In the genomic region with DNA sequence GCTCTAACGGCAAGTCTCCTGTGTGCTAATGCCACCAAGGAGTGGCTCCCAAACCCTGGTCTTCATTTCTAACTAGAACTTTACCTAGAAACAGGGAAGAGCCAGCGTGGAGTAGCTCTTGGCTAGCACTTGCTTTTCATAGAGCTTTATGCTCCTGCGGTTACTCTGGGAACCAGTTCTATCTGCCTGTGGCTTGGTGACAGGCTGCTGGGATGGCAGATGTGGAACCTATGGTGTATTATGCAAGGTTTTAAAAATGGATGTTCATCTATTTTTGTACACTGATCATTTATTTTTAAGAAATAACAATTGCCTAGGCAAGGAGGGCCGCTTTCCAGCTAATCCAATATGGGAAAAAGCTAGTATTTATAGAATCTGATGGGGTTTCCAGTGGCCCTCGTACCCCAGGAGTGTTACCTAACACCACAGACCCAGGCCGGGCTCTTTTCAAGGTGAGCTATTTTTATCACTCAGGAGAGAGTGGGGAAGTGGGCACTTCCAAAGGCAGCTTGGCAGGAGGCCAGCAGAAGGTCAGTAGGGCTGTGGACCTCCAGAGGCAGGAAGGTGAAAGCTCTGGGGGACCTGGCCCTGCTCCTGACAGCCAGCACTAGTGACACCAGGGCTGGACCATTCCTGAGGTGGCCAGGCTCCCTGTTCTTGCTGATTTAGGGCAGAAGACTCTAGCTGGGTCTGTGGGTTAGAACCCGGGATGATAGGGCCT, we compare ENCODE assay signal across 11 mouse cellular contexts. TPM values are rescaled to one million over a fixed set of nuclear protein-coding genes. Genes with fewer than 3 reads are reported as not detected.
DNase-seq lines count a peak whose midpoint lies in the region; ATAC-seq and TF ChIP-seq lines count a peak whose summit lies in the region.
"Had no signal": no experiment of that assay in that cellular context is flagged by ENCODE, and none has a peak within 500 bp of the region (broad histone marks: within the 10 kb centered on the region; RNA-seq: fewer than 3 reads in every experiment).

No protein-coding gene starts in this region.

- ATAC-seq in forebrain, embryonic 11.5 days (replicated peaks; ENCODE audit: low FRiP score): no peak
- no peak for ATAC-seq in forebrain, postnatal 0 days
- no peak for ATAC-seq in lung, embryonic 14.5 days (ENCODE audit: insufficient read depth)

- H3K4me1 ChIP-seq in forebrain, embryonic 11.5 days (replicated peaks; ENCODE audit: control insufficient read depth, insufficient read depth, low read length): no peaks in the 10 kb centered on the region
- H3K4me1 ChIP-seq in forebrain, postnatal 0 days (ENCODE audit: insufficient read depth): no peaks in the 10 kb centered on the region
- no peaks in the 10 kb centered on the region for H3K4me1 ChIP-seq in lung, embryonic 14.5 days (ENCODE audit: insufficient read depth)
- H3K4me1 ChIP-seq: stomach, embryonic 15.5 days had no signal

- no peak for TF ChIP-seq CTCF in forebrain, postnatal 0 days (IDR thresholded peaks at IDR 0.05; ENCODE audit: low read depth)
- TF ChIP-seq CTCF in lung, embryonic 14.5 days (IDR thresholded peaks at IDR 0.05; ENCODE audit: low read depth): no peak

- H3K4me3 ChIP-seq in forebrain, embryonic 11.5 days (ENCODE audit: low read depth, low read length): no peak overlapping the region
- H3K4me3 ChIP-seq in forebrain, postnatal 0 days (ENCODE audit: low read depth, low read length): no peak overlapping the region
- H3K4me3 ChIP-seq in lung, embryonic 14.5 days (ENCODE audit: low read depth, low read length): no peak overlapping the region
- H3K4me3 ChIP-seq: hindbrain, embryonic 10.5 days; stomach, embryonic 15.5 days had no signal

- H3K9me3 ChIP-seq in forebrain, embryonic 11.5 days (ENCODE audit: control insufficient read depth, low read length): no peaks in the 10 kb centered on the region
- no peaks in the 10 kb centered on the region for H3K9me3 ChIP-seq in forebrain, postnatal 0 days (ENCODE audit: low read length)
- no peaks in the 10 kb centered on the region for H3K9me3 ChIP-seq in lung, embryonic 14.5 days (ENCODE audit: low read depth, low read length)
- H3K9me3 ChIP-seq: hindbrain, embryonic 10.5 days; stomach, embryonic 15.5 days had no signal

- DNase-seq in forebrain, embryonic 11.5 days (ENCODE audit: low spot score): peak; percentile 49
- DNase-seq in forebrain, postnatal 0 days: no peak
- DNase-seq in lung, embryonic 14.5 days: peak; percentile 37
- no peak for DNase-seq in lung, postnatal 25 days (ENCODE audit: low spot score)
- DNase-seq in kidney, postnatal 10 days: peak; percentile 71
- DNase-seq in telencephalon, adult 2 months (ENCODE audit: low read depth, low spot score): peak; percentile 60
- no peak for DNase-seq in adipocyte (ENCODE audit: low spot score)
- no peak for DNase-seq in right cerebral cortex, adult 2 months (ENCODE audit: low spot score in 2 of 2)
- DNase-seq: layer of hippocampus, postnatal 36 days had no signal

- H3K36me3 ChIP-seq in forebrain, embryonic 11.5 days (ENCODE audit: control insufficient read depth, insufficient read depth, low read length): no peaks in the 10 kb centered on the region; the same call in 1 of the 2 replicates
- H3K36me3 ChIP-seq in forebrain, postnatal 0 days (ENCODE audit: insufficient read depth): peaks cover 51% of the 10 kb centered on the region
- H3K36me3 ChIP-seq in lung, embryonic 14.5 days (ENCODE audit: insufficient read depth): peaks cover 65% of the 10 kb centered on the region

- no peaks in the 10 kb centered on the region for H3K27me3 ChIP-seq in forebrain, embryonic 11.5 days (ENCODE audit: control insufficient read depth, insufficient read depth, low read length)
- no peaks in the 10 kb centered on the region for H3K27me3 ChIP-seq in forebrain, postnatal 0 days (ENCODE audit: insufficient read depth, low read length)
- H3K27me3 ChIP-seq in lung, embryonic 14.5 days (ENCODE audit: insufficient read depth, low read length): no peaks in the 10 kb centered on the region
- H3K27me3 ChIP-seq: stomach, embryonic 15.5 days had no signal

- no peak overlapping the region for H3K4me2 ChIP-seq in forebrain, embryonic 11.5 days (ENCODE audit: low read depth, low read length, severe bottlenecking)
- H3K4me2 ChIP-seq in forebrain, postnatal 0 days (ENCODE audit: low read depth): no peak overlapping the region
- no peak overlapping the region for H3K4me2 ChIP-seq in lung, embryonic 14.5 days
- H3K4me2 ChIP-seq: stomach, embryonic 15.5 days had no signal

- H3K9ac ChIP-seq in forebrain, embryonic 11.5 days (ENCODE audit: low read length): no peak overlapping the region
- H3K9ac ChIP-seq in forebrain, postnatal 0 days: no peak overlapping the region
- H3K9ac ChIP-seq in lung, embryonic 14.5 days: no peak overlapping the region
- H3K9ac ChIP-seq: stomach, embryonic 15.5 days had no signal

- 89% methylated on average over 7 of the region's 7 CpGs for WGBS in forebrain, embryonic 11.5 days
- WGBS in forebrain, postnatal 0 days: 84% methylated on average over 7 of the region's 7 CpGs
- WGBS in lung, embryonic 14.5 days: 72% methylated on average over 7 of the region's 7 CpGs

- no peak overlapping the region for H3K27ac ChIP-seq in forebrain, embryonic 11.5 days (ENCODE audit: low read depth, low read length)
- H3K27ac ChIP-seq in forebrain, postnatal 0 days (ENCODE audit: low read depth, low read length): no peak overlapping the region
- no peak overlapping the region for H3K27ac ChIP-seq in lung, embryonic 14.5 days (ENCODE audit: low read depth)
- H3K27ac ChIP-seq: hindbrain, embryonic 10.5 days; stomach, embryonic 15.5 days had no signal

RNA-seq across cellular contexts. Expression of a gene that starts 41.6 kb away (rescaled TPM):
- polyA plus RNA-seq in forebrain, embryonic 11.5 days (2014; fragmentation: Nextera tagmentation; extraction: Ambion mirVana): 0.95 and 1.9 TPM in 2 replicates
- total RNA-seq in forebrain, postnatal 0 days (2014; rRNA removed): 92.8 and 94.3 TPM in 2 replicates
- 49.8 and 52.0 TPM in 2 replicates for polyA plus RNA-seq in forebrain, postnatal 0 days (2015; fragmentation: Nextera tagmentation; extraction: Ambion mirVana)
- polyA plus RNA-seq in lung, embryonic 14.5 days (2014; fragmentation: Nextera tagmentation; extraction: Ambion mirVana): 1.6 and 3.1 TPM in 2 replicates

Comparison
In these comparisons a context has a peak if more than half of its experiments do, and no peak if none do; other contexts are left out.
1. DNase-seq: peak in forebrain, embryonic 11.5 days (single experiment), lung, embryonic 14.5 days (single experiment), kidney, postnatal 10 days (single experiment) and telencephalon, adult 2 months (single experiment); none in forebrain, postnatal 0 days (single experiment), lung, postnatal 25 days (single experiment), adipocyte (single experiment) and right cerebral cortex, adult 2 months (0 of 2).
2. RNA of a gene that starts 41.6 kb away (polyA plus RNA-seq): 49.8 to 52.0 TPM in forebrain, postnatal 0 days; 1.6 to 3.1 TPM in lung, embryonic 14.5 days and 0.95 to 1.9 TPM in forebrain, embryonic 11.5 days; every median in the first group is over 10 times any median in the second.